Mouse (Mus musculus) embryonic fibroblast, embryonic 13.5 days (primary cell): ENCODE measurements around the gene Ankrd53.

Experiments
- CTCF ChIP-seq: IDR thresholded peaks from 2 replicates; pipeline ENCODE4 v1.5.1; 2011; ENCODE audit warnings: mild to moderate bottlenecking, control low read depth, low read length, moderate library complexity, borderline replicate concordance; ENCODE audit not compliant: insufficient read depth
- POLR2A ChIP-seq: IDR thresholded peaks from 2 replicates; pipeline ENCODE4 v1.6.1; 2011; ENCODE audit warnings: low read depth, mild to moderate bottlenecking, control low read depth, low read length, moderate library complexity

DNA sequence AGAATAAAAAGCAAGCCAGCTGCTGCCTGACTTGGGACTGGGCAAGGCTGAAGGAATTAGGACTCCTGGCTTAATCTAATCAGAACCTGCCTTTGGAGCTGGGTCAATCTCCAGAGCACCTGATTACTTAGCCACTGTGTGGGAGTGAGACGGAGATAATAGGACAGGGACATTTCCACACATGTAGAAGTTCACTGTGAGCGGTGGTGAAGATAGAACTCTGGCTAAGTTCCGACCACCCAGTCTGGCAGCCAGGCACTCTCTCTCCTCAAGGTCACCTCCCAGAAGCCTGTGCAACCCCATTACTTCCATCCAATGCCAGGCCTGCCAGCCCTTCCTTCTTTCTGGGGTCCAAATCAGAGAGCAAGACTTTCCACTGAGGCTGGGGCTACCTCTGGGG lies 4.5 kb downstream of the Ankrd53 start:
- TF ChIP-seq CTCF (no peak), POLR2A (no peak)
